Mouse (Mus musculus) limb, embryonic 11.5 days (tissue): Measurements from ENCODE around the gene Fgfr1op2. TPM values are rescaled to one million over a fixed set of nuclear protein-coding genes. Genes with fewer than 3 reads are reported as not detected.
A peak's percentile ranks its signal among the peaks of the same experiment; 100 is the strongest.
"Not testable (repeated sequence)": the region's sequence is repeated elsewhere in the genome, so short reads cannot be mapped to it uniquely, and the experiment has no call there.

Source experiments
- ATAC-seq: fragments of 200-750 bp; cut with Nextera tagmentation; 2 replicates; pipeline ENCODE4 v1.8.0; 2017; ENCODE audit warnings: low read depth; ENCODE audit not compliant: insufficient number of reproducible peaks, low FRiP score, low TSS enrichment
- DNase-seq: peaks from one replicate; pipeline ENCODE4 v3.0.0-alpha.2; 2015; ENCODE audit warnings: low spot score
- H3K27ac ChIP-seq: fragments of 300-500 bp; sonication (generic); replicated peaks from 2 replicates; pipeline ENCODE4 v1.5.1; 2014; ENCODE audit warnings: low read depth, mild to moderate bottlenecking, low read length
- H3K27me3 ChIP-seq: fragments of 300-500 bp; sonication (generic); 2 replicates; pipeline ENCODE4 v1.6.1; 2014; ENCODE audit warnings: mild to moderate bottlenecking, low read length, mixed read lengths; ENCODE audit not compliant: control insufficient read depth, insufficient read depth
- H3K36me3 ChIP-seq: fragments of 300-500 bp; sonication (generic); 2 replicates; pipeline ENCODE4 v1.6.1; 2014; ENCODE audit warnings: mild to moderate bottlenecking, low read length, moderate library complexity, mixed read lengths; ENCODE audit not compliant: control insufficient read depth, insufficient read depth
- H3K4me1 ChIP-seq: fragments of 300-500 bp; sonication (generic); 2 replicates; pipeline ENCODE4 v1.6.1; 2014; ENCODE audit warnings: low read length, mixed read lengths; ENCODE audit not compliant: control insufficient read depth, insufficient read depth
- H3K4me2 ChIP-seq: fragments of 300-500 bp; sonication (generic); 2 replicates; pipeline ENCODE4 v1.6.1; 2014; ENCODE audit warnings: low read depth, mild to moderate bottlenecking, moderate library complexity; ENCODE audit not compliant: severe bottlenecking
- H3K4me3 ChIP-seq: fragments of 300-500 bp; sonication (generic); 2 replicates; pipeline ENCODE4 v1.5.1; 2014; ENCODE audit warnings: low read depth, low read length
- H3K9ac ChIP-seq: fragments of 300-500 bp; sonication (generic); 2 replicates; pipeline ENCODE4 v1.6.1; 2014; ENCODE audit warnings: mild to moderate bottlenecking, low read length
- H3K9me3 ChIP-seq: fragments of 300-500 bp; sonication (generic); 2 replicates; pipeline ENCODE4 v1.6.1; 2016; ENCODE audit warnings: low read length; ENCODE audit not compliant: control insufficient read depth
- WGBS: fragments of 180-500 bp; shearing (Covaris S2); extraction: QIAGEN DNeasy Blood & Tissue Kit; methylation state at CpG from one replicate; pipeline ENCODE4 v1.1.7; 2014; 5-methylcytosine and 5-hydroxymethylcytosine counted together
- polyA plus RNA-seq: library from polyadenylated mRNA; unstranded; fragments of >200 nt; fragmentation: Nextera tagmentation; extraction: Ambion mirVana; gene quantifications from 2 replicates; pipeline ENCODE4 v1.2.1, GENCODE M21; 2014

Fgfr1op2 gene
- polyA plus RNA-seq, 1 experiment from 2014 or later, result 92.1 TPM

DNA sequence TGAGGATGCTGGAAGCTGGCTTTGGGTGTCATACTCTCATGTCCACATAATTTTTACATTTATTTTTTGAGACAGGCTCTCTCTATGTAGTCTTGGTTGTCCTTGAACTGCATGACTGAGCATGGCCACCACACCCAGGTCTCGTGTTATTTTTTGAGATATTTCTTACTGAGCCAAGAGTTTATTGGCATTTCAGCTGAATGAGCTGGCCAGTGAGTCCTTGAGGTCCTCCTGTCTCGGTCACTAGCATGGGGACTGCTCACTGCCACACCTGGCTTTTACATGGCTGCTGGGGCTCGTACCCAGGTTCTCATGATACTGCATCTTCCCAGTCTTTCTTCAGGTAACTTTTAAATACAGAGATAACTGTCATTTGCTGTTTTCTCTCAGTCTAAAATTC is 36.6 kb upstream of the Fgfr1op2 start:
- 89% methylated on average over 3 of the region's 3 CpGs for WGBS
- H3K9ac ChIP-seq, result no peak overlapping the region
- no peak overlapping the region for H3K4me2 ChIP-seq
- H3K27ac ChIP-seq, result no peak overlapping the region
- DNase-seq (no peak), ATAC-seq (no peak)
- H3K36me3 ChIP-seq, result no peaks in the 10 kb centered on the region
- no peaks in the 10 kb centered on the region for H3K27me3 ChIP-seq
- H3K4me3 ChIP-seq, result no peak overlapping the region
- H3K4me1 ChIP-seq, result no peaks in the 10 kb centered on the region
- no peaks in the 10 kb centered on the region for H3K9me3 ChIP-seq

DNA sequence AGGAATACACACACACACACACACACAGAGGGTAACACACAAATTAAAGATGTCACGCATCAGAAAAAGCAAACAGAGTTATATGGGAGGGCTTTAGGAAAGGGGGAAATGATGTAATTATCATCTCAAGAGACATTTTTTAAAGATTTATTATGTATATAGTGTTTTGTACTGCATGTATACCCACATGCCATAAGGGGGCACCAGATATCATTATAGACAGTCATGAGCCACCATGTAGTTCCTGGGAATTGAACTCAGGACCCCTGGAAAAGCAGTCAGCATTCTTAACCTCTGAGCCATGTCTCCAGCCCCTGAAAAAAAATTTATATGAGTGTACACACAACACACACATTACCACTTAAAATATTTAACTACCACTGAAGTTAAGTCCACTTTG is 32.4 kb upstream of the Fgfr1op2 start:
- no peaks in the 10 kb centered on the region for H3K4me1 ChIP-seq
- no peak overlapping the region for H3K4me3 ChIP-seq
- H3K9me3 ChIP-seq, result no peaks in the 10 kb centered on the region
- H3K36me3 ChIP-seq, result peaks cover 2% of the 10 kb centered on the region; the same call in 1 of the 2 replicates
- ATAC-seq (no peak), DNase-seq (no peak)
- H3K27ac ChIP-seq, result no peak overlapping the region
- H3K4me2 ChIP-seq, result no peak overlapping the region
- no peak overlapping the region for H3K9ac ChIP-seq
- 95% methylated on average over 1 of the region's 1 CpGs for WGBS
- no peaks in the 10 kb centered on the region for H3K27me3 ChIP-seq

DNA sequence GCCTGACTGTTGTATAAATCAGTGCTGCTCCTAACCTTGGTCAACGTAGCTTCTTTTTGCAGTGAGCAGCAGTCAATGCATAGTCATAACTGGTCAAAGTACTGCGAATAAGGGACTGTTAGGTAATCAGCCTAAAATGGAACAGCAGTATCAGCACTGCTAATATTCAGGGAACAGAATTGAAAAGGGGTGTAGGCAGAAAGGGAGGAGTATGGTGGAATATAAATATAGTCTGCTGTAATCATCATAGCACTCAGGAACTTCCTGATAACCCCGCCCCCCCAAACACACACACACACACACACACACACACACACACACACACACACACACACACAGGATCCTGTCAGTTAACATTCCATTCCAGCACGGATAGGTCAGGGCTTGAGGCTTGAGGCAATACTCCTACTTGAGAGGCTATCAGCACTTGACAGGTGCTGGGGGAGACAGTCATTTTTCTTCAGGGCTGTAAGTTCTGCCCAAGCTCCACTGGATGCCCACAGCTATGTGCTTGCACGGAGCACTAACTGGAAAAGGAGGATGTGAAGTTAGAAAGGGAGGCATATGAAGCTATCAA is 31.6 kb upstream of the Fgfr1op2 start:
- H3K27me3 ChIP-seq, result no peaks in the 10 kb centered on the region
- H3K9me3 ChIP-seq, result no peaks in the 10 kb centered on the region
- peaks cover 2% of the 10 kb centered on the region; the same call in 1 of the 2 replicates for H3K36me3 ChIP-seq
- 83% methylated on average over 5 of the region's 5 CpGs for WGBS
- H3K4me2 ChIP-seq, result no peak overlapping the region
- no peak overlapping the region for H3K27ac ChIP-seq
- ATAC-seq, result no peak
- H3K4me1 ChIP-seq, result no peaks in the 10 kb centered on the region
- DNase-seq, result no peak
- no peak overlapping the region for H3K9ac ChIP-seq
- no peak overlapping the region for H3K4me3 ChIP-seq

DNA sequence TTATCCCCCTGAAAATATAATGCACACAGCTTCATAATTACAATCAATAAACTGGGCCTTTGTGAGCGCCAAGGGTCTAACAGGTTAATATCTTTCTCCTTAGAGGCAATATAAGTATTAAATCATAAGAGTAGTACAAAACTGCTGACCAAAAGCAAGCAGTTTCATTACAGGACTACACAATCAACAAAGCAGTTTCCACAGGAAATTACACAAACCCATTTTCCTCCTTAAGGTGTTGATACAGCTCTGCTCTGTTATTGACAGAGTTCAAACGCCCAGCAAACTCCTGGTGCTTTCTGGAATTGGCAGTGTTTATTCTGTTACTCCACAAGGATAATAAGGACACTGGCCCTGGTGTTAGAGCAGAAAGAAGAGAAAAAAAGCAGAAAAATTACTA is 26.6 kb upstream of the Fgfr1op2 start:
- no peaks in the 10 kb centered on the region for H3K9me3 ChIP-seq
- H3K9ac ChIP-seq, result no peak overlapping the region
- H3K4me2 ChIP-seq, result no peak overlapping the region
- H3K27ac ChIP-seq, result no peak overlapping the region
- no peak for DNase-seq
- peaks cover 14% of the 10 kb centered on the region; the same call in 1 of the 2 replicates for H3K36me3 ChIP-seq
- H3K4me1 ChIP-seq, result no peaks in the 10 kb centered on the region
- no peak overlapping the region for H3K4me3 ChIP-seq
- no peaks in the 10 kb centered on the region for H3K27me3 ChIP-seq
- WGBS, result 85% methylated on average over 2 of the region's 2 CpGs
- no peak for ATAC-seq

DNA sequence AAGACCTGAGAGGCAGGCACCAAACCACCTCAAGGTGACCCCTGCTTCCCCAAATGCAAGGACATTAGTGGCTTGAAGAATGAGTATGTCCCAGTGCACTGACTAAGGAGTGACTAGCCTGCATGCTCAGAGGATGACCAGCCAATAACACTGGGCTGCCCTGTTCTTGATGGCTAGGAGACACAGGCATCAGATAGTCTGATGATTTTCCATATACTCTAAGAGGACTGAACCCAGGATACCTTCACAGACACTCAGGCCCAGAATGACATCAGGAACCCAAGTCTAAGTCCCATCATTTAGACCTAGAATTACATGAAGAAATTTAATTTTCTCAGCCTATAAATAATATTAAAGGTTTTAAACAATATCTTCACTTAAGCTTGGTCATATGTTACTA is 25.7 kb upstream of the Fgfr1op2 start:
- Histone ChIP-seq H3K4me2 (no peak overlapping the region), H3K4me1 (no peaks in the 10 kb centered on the region), H3K9ac (no peak overlapping the region), H3K4me3 (no peak overlapping the region), H3K27ac (no peak overlapping the region), H3K27me3 (no peaks in the 10 kb centered on the region), H3K36me3 (peaks cover 21% of the 10 kb centered on the region; the same call in 1 of the 2 replicates), H3K9me3 (no peaks in the 10 kb centered on the region)
- DNase-seq, result no peak
- ATAC-seq, result no peak

DNA sequence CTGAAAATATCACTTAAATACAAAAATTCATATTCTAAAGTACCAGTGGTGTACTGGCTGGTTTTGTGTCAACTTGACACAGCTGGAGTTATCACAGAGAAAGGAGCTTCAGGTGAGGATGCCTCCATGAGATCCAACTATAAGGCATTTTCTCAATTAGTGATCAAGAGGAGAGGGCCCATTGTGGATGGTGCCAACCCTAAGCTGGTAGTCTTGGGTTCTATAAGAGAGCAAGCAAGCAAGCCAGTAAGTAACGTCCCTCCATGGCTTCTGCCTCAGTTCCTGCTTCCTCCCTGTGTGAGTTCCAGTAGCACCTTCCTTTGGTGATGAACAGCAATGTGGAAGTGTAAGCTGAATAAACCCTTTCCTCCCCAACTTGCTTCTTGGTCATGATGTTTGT is 14.5 kb upstream of the Fgfr1op2 start:
- not testable (repeated sequence) for H3K9me3 ChIP-seq
- WGBS, result 87% methylated on average over 1 of the region's 1 CpGs

DNA sequence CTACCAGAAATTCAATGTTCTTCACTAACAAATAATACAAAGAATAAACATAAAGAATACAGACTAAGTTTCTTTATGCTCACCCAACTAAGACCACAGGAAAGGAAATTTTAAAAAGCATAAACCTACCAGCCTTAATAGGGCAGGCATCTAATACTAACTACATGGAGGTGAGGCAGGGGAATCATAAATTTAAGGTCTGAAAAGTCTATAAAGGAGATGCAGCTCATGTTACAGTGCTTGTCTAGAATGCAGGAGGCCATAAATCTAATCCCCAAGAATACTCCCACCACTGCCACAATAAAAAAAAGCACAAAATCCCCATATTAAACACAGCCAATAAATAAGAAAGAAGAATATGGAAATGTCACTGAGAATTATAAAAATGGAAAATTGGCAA is 4.9 kb upstream of the Fgfr1op2 start:
- no peak overlapping the region for H3K4me2 ChIP-seq
- 0 out of 2 replicates have a peak, but pooled peaks have one; percentile 62 for ATAC-seq
- H3K4me3 ChIP-seq, result no peak overlapping the region
- no peaks in the 10 kb centered on the region for H3K9me3 ChIP-seq
- H3K27me3 ChIP-seq, result no peaks in the 10 kb centered on the region
- no peak overlapping the region for H3K9ac ChIP-seq
- peaks cover 8% of the 10 kb centered on the region; the same call in 1 of the 2 replicates for H3K4me1 ChIP-seq
- no peak overlapping the region; the same call in 1 of the 2 replicates for H3K27ac ChIP-seq
- H3K36me3 ChIP-seq, result peaks cover 2% of the 10 kb centered on the region; the same call in 1 of the 2 replicates
- DNase-seq, result no peak

More for the DNA sequence above, 14.5 kb upstream of the Fgfr1op2 start:
- H3K36me3 ChIP-seq, H3K27me3 ChIP-seq, H3K4me2 ChIP-seq, ATAC-seq, H3K9ac ChIP-seq, H3K27ac ChIP-seq, H3K4me1 ChIP-seq, DNase-seq, H3K4me3 ChIP-seq: not testable (repeated sequence)

DNA sequence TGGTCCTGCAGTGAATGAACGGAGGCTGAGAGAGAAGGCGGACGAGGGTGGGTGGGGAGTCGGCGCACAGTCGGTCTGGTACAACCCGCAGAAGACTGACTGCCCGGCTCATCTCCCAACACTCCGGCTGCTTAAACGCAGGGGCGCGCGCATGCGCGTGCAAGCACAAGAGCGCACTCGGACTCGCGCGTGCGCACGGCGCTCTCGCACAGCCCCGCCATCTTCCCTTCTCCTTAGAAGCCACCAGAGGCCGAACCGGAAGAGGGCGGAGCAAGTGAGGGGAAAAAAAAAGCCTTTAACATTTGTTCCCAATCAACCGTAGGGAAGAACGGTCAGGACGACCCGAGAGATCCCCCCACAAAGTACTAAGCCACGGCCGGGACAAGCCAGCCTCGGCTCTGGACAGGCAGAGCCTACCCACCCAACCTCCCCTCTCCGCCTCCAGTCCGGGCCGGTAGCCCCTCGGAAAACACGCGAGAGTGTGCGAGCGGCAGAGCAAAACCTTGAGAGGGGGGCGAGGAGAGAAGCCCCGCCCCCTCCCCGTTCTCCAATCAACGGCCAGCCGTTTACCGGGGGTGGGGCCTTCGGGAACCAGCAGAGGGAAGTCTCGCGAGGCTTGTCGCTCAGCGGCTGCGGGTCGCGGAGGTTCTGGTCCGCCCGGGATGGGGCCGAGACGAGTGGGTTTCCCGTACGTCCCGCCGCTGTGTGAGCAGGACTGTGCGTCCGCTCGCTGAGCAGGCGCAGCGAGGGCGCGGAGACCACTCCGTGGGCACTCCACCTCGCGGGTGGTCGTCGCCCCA is 507 bp downstream of the Fgfr1op2 start, which contains the start of gene Ints13:
Ints13 (minus strand) TSS at position 526 of the 800 bp plus-strand sequence.
- no peaks in the 10 kb centered on the region for H3K27me3 ChIP-seq
- peak within 1 kb of the TSS; percentile 70 for H3K27ac ChIP-seq
- H3K4me1 ChIP-seq, result peaks cover 11% of the 10 kb centered on the region; the same call in 1 of the 2 replicates
- DNase-seq, result peak; percentile 97
- no peaks in the 10 kb centered on the region for H3K9me3 ChIP-seq
- WGBS, result under 1% methylated on average over 76 of the region's 77 CpGs
- H3K4me3 ChIP-seq, result peak within 1 kb of the TSS; percentile 96
- peak within 1 kb of the TSS; percentile 73 for H3K4me2 ChIP-seq
- H3K36me3 ChIP-seq, result 0 out of 2 replicates have a peak, but pooled peaks cover 2% of the 10 kb centered on the region
- H3K9ac ChIP-seq, result peak within 1 kb of the TSS; percentile 95
- ATAC-seq, result peak; percentile 94
